Mouse (Mus musculus): ENCODE data around the gene Rasl10b. TPM values are rescaled to one million over a fixed set of nuclear protein-coding genes. Genes with fewer than 3 reads are reported as not detected.
A peak's percentile ranks its signal among the peaks of the same experiment; 100 is the strongest.

Rasl10b gene
- polyA plus RNA-seq, 1 experiment = not detected

- Histone ChIP-seq H3K27ac (replicated peaks; ENCODE audit: low read depth, low read length) (no peak overlapping the region), H3K4me3 (ENCODE audit: insufficient read depth, low read depth, low read length) (no peak overlapping the region), H3K4me1 (ENCODE audit: control insufficient read depth, insufficient read depth, insufficient read length, low read length) (peaks cover 37% of the 10 kb centered on the region)
These were observed 36.1 kb downstream of the Rasl10b start for GRCm38 (mm10) chr11:83445001-83445400.

DNA sequence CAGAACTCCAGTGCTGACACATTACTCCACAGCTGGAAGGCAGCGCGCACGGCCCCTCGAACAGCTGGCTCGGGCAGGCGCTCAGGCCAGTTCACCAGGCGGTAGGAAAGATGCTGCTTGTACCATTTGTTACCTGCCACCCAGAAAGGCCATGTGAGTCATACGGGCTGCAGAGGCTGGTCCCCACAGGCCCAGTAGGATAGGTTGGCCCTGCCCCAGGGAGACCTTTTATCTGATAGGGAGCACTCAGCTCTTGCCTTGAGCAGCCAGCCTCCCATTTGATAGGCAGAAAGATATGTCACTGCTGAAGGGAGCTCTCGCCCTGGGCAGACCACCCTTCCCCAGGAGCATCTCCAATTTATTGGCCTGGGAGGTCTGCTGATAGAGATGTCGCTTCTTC is 38.7 kb downstream of the Rasl10b start:
- H3K4me1 ChIP-seq (ENCODE audit: control insufficient read depth, insufficient read depth, insufficient read length, low read length) = peaks cover 36% of the 10 kb centered on the region
- peak overlapping the region; percentile 15; the same call in 1 of the 2 replicates for H3K27ac ChIP-seq (replicated peaks; ENCODE audit: low read depth, low read length)
- H3K4me3 ChIP-seq (ENCODE audit: insufficient read depth, low read depth, low read length) = no peak overlapping the region

GRCm38 (mm10) chr11:83448021-83448926 is 39.3 kb downstream of the Rasl10b start:
- no peak overlapping the region for H3K4me3 ChIP-seq (ENCODE audit: insufficient read depth, low read depth, low read length)
- H3K4me1 ChIP-seq (ENCODE audit: control insufficient read depth, insufficient read depth, insufficient read length, low read length) = peaks cover 37% of the 10 kb centered on the region
- H3K27ac ChIP-seq (replicated peaks; ENCODE audit: low read depth, low read length) = peak overlapping the region; percentile 15; the same call in 1 of the 2 replicates

DNA sequence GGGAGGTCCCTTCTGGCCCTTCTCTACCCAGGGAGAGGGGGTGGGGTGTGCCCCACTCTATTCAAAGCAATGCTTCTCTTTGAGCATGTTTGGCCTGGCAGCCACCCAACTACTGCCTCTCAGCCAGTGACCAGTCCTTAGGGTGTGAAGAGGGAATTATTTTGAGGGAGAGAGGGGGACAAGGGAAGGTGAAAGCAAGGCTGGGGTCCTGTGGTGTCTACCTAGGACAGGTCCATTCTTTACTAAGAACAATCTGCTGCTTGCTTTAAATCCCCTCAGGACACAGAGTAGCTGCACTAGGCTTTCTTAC is 39.9 kb downstream of the Rasl10b start:
- Histone ChIP-seq H3K4me3 (ENCODE audit: insufficient read depth, low read depth, low read length) (no peak overlapping the region), H3K27ac (replicated peaks; ENCODE audit: low read depth, low read length) (peak overlapping the region; percentile 24; the same call in 1 of the 2 replicates), H3K4me1 (ENCODE audit: control insufficient read depth, insufficient read depth, insufficient read length, low read length) (peaks cover 37% of the 10 kb centered on the region)

DNA sequence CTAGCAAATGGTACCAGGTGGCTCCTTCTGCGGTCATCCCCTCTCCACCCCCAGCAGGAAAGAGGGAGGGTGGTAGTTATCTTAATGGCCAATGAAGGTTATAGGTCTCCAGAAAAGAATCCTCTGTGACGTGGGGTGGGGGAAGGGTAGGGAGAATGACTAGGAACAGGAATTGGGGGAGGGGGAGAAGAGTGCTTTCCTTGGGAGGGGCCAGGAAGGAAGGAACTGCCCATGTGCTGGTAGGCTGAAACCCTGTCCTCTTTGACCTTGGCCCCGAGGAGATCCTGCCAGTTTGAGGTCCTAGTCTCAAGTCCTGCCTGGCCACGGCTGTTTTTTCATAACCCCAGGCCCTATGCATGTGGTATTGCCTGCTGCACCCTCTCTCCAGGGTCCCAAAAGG is 40.4 kb downstream of the Rasl10b start:
- H3K4me3 ChIP-seq (ENCODE audit: insufficient read depth, low read depth, low read length) = no peak overlapping the region
- H3K27ac ChIP-seq (replicated peaks; ENCODE audit: low read depth, low read length) = peak overlapping the region; percentile 24; the same call in 1 of the 2 replicates
- peaks cover 37% of the 10 kb centered on the region for H3K4me1 ChIP-seq (ENCODE audit: control insufficient read depth, insufficient read depth, insufficient read length, low read length)

- H3K27ac ChIP-seq (replicated peaks; ENCODE audit: low read depth, low read length) = no peak overlapping the region
- peaks cover 48% of the 10 kb centered on the region for H3K4me1 ChIP-seq (ENCODE audit: control insufficient read depth, insufficient read depth, insufficient read length, low read length)
- H3K4me3 ChIP-seq (ENCODE audit: insufficient read depth, low read depth, low read length) = no peak overlapping the region
These were observed 41.6 kb downstream of the Rasl10b start for GRCm38 (mm10) chr11:83450550-83450949.

DNA sequence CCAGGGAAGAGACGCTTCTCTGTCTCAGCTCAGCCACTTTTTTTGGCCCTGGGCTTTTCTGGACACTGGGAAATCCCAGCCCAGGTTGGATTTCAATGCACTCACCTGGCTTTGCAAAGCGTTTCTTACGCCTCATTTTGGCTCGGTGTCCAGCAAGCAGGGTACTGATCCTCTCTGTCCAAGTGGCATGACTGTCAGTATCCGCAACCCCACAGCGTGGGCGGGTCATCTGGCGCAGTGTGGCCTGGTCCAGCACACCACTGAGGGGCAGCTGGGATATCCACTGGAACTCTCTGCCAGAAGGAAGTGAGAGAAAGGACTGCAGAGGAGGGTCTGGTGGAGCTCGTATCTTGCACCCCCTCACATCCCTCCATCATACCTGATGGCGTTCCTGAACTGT is 42.3 kb downstream of the Rasl10b start:
- H3K4me1 ChIP-seq (ENCODE audit: control insufficient read depth, insufficient read depth, insufficient read length, low read length) = peaks cover 55% of the 10 kb centered on the region

GRCm38 (mm10) chr11:83454548-83454947 is 45.6 kb downstream of the Rasl10b start:
- Histone ChIP-seq H3K4me1 (ENCODE audit: control insufficient read depth, insufficient read depth, insufficient read length, low read length) (peaks cover 54% of the 10 kb centered on the region), H3K4me3 (ENCODE audit: insufficient read depth, low read depth, low read length) (no peak overlapping the region), H3K27ac (replicated peaks; ENCODE audit: low read depth, low read length) (peak overlapping the region; percentile 14; the same call in 1 of the 2 replicates)

More for the DNA sequence above, 42.3 kb downstream of the Rasl10b start:
- Histone ChIP-seq H3K27ac (replicated peaks; ENCODE audit: low read depth, low read length) (no peak overlapping the region), H3K4me3 (ENCODE audit: insufficient read depth, low read depth, low read length) (no peak overlapping the region)

GRCm38 (mm10) chr11:83455608-83456007 is 46.7 kb downstream of the Rasl10b start:
- peak overlapping the region; percentile 15; the same call in 1 of the 2 replicates for H3K27ac ChIP-seq (replicated peaks; ENCODE audit: low read depth, low read length)
- no peak overlapping the region for H3K4me3 ChIP-seq (ENCODE audit: insufficient read depth, low read depth, low read length)
- peaks cover 52% of the 10 kb centered on the region for H3K4me1 ChIP-seq (ENCODE audit: control insufficient read depth, insufficient read depth, insufficient read length, low read length)

- H3K27ac ChIP-seq (replicated peaks; ENCODE audit: low read depth, low read length) = no peak overlapping the region
- peaks cover 52% of the 10 kb centered on the region for H3K4me1 ChIP-seq (ENCODE audit: control insufficient read depth, insufficient read depth, insufficient read length, low read length)
- H3K4me3 ChIP-seq (ENCODE audit: insufficient read depth, low read depth, low read length) = no peak overlapping the region
These were observed 48.3 kb downstream of the Rasl10b start for GRCm38 (mm10) chr11:83457257-83457656.

DNA sequence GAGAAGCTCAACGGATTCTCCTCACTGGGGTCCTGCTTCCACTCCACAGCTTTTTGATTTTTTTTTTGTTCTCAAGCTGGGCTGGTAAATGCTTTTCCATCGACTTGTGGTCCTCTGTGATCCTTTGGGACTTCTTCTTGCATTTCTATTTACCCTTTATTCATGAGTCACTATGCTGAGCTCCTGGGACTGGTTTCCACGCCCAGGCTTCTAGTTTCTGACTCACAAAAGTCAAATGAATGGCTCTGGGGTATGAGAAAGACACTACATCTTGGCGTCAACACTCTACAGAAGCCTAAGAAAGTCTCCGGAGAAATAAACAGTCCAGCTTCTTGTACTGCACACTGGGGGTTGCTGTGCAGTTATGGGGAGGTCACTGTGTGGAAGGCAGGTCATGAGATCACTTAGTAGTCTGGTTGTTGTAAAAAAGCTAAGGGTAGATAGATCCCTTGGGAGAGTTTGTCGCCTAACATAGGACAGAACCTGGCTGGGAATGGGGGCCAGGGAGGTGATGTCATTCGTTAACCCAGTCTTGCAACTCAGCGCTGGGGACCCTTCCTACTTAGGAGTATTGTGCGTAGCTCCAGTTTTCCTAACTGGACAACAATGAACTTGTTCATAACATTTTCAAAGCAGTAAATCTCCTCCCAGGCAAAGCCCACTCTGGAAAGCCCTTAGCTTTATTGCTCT is 49.1 kb downstream of the Rasl10b start:
- Histone ChIP-seq H3K4me3 (ENCODE audit: insufficient read depth, low read depth, low read length) (no peak overlapping the region), H3K4me1 (ENCODE audit: control insufficient read depth, insufficient read depth, insufficient read length, low read length) (peaks cover 47% of the 10 kb centered on the region), H3K27ac (replicated peaks; ENCODE audit: low read depth, low read length) (peak overlapping the region; percentile 43)

GRCm38 (mm10) chr11:83461462-83462027 is 52.6 kb downstream of the Rasl10b start:
- 0 out of 2 replicates have a peak overlapping the region, but pooled peaks have one; percentile 9 for H3K27ac ChIP-seq (replicated peaks; ENCODE audit: low read depth, low read length)
- H3K4me3 ChIP-seq (ENCODE audit: insufficient read depth, low read depth, low read length) = peak overlapping the region; percentile 81
- H3K4me1 ChIP-seq (ENCODE audit: control insufficient read depth, insufficient read depth, insufficient read length, low read length) = peaks cover 29% of the 10 kb centered on the region

DNA sequence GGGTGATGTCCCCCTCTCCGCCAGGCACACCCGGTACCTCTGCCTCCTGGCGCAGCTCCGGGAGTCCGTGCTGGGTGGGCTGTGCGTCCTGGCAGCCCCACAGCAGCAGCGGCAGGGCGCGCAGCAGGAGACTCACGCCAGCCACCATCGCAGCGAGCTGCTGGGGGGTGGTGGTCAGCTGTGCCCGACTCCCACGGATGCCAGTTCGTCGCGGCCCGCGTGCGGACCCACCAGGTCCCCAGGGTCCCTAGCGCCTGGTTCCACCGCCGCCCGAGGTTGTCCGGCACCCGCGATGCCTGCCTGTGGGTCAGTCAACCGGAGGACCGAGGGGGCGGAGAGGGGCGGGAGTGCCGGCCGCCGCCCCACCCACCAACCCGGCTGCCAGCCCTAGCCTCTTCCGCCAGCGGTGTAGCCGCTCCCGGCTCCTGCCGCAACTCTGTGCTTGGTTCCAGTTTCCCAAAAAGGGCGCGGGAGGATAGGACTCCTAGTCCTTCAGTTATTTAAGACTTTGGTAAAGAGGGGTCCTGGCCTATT is 53.8 kb downstream of the Rasl10b start, which contains the start of gene Mmp28:
Gene Mmp28, minus strand, starts transcription at position 361 of the 534 bp plus-strand sequence.
- Histone ChIP-seq H3K4me1 (ENCODE audit: control insufficient read depth, insufficient read depth, insufficient read length, low read length) (peaks cover 26% of the 10 kb centered on the region), H3K27ac (replicated peaks; ENCODE audit: low read depth, low read length) (peak within 1 kb of the TSS; percentile 70), H3K4me3 (ENCODE audit: insufficient read depth, low read depth, low read length) (peak within 1 kb of the TSS; percentile 81)

DNA sequence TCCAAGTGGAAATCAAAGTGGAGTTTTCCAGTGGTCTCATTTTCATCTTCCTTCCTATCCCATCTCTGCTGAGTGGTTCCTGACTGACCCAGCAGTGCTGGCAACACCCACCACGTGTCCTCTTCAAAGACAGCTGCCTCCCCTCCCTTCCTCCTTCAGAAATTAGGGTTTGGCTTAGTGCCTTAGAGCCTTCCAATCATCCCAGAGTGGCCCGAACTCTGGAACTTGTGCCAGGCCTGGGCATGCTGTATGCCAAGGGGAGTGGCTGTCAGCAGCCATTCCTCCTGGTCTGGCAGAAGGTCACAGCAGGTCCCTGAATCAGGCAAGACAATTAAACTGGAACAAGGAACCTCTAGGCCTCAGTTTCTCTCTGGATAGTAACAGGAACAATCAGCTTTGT is 57.0 kb downstream of the Rasl10b start:
- Histone ChIP-seq H3K4me1 (ENCODE audit: control insufficient read depth, insufficient read depth, insufficient read length, low read length) (peaks cover 11% of the 10 kb centered on the region), H3K4me3 (ENCODE audit: insufficient read depth, low read depth, low read length) (no peak overlapping the region), H3K27ac (replicated peaks; ENCODE audit: low read depth, low read length) (0 out of 2 replicates have a peak overlapping the region, but pooled peaks have one; percentile 1)

DNA sequence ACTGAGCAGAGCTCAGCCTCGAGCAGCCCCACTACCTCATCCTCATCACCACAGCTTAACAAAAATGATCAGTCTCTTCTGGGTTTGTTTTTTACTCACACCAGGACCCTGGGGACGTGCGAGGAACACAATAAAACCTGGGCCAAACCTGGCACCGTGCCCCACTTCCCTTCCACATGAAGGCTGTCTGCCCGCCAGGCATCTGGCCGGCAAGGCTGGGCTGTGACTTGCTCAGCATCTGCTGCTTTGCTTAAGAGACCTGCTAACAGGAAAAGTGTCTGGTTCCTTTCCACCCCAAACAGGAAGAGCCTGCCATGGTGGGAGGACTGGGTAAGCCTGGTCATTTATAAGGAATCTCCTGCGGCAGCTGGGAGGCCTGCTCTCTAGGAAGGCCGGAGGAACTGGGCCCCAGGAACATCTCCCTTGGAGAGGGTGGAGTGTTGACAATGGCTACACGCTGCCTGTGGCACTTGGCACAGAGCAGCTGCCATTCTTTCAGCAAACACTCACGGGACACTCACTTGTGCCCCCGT is 58.2 kb downstream of the Rasl10b start:
- Histone ChIP-seq H3K27ac (replicated peaks; ENCODE audit: low read depth, low read length) (peak overlapping the region; percentile 42), H3K4me3 (ENCODE audit: insufficient read depth, low read depth, low read length) (no peak overlapping the region), H3K4me1 (ENCODE audit: control insufficient read depth, insufficient read depth, insufficient read length, low read length) (peaks cover 11% of the 10 kb centered on the region)

All from brown adipose tissue, adult 24 weeks (tissue).